Mouse (Mus musculus) neural tube, embryonic 12.5 days (tissue): ENCODE measurements around the gene Dync1h1. TPM values are rescaled to one million over a fixed set of nuclear protein-coding genes. Genes with fewer than 3 reads are reported as not detected.
"Not testable (repeated sequence)": the region's sequence is repeated elsewhere in the genome, so short reads cannot be mapped to it uniquely, and the experiment has no call there.

ENCODE experiments used
- ATAC-seq: fragments of 200-750 bp; cut with Nextera tagmentation; 2 replicates; pipeline ENCODE4 v1.8.0; 2017; ENCODE audit warnings: low read depth, mild to moderate bottlenecking, moderate TSS enrichment, moderate library complexity; ENCODE audit not compliant: low FRiP score
- H3K27ac ChIP-seq: fragments of 300-500 bp; sonication (generic); 2 replicates; pipeline ENCODE4 v1.5.1; 2016
- H3K27me3 ChIP-seq: fragments of 300-500 bp; sonication (generic); replicated peaks from 2 replicates; pipeline ENCODE4 v1.6.1; 2016; ENCODE audit warnings: mild to moderate bottlenecking
- H3K36me3 ChIP-seq: fragments of 300-500 bp; sonication (generic); 2 replicates; pipeline ENCODE4 v1.6.1; 2016; ENCODE audit warnings: mild to moderate bottlenecking
- H3K4me1 ChIP-seq: fragments of 300-500 bp; sonication (generic); 2 replicates; pipeline ENCODE4 v1.6.1; 2016
- H3K4me2 ChIP-seq: fragments of 300-500 bp; sonication (generic); replicated peaks from 2 replicates; pipeline ENCODE4 v1.6.1; 2016; ENCODE audit warnings: mild to moderate bottlenecking
- H3K4me3 ChIP-seq: fragments of 300-500 bp; sonication (generic); 2 replicates; pipeline ENCODE4 v1.5.1; 2016
- H3K9ac ChIP-seq: fragments of 300-500 bp; sonication (generic); 2 replicates; pipeline ENCODE4 v1.6.1; 2016; ENCODE audit warnings: mild to moderate bottlenecking
- H3K9me3 ChIP-seq: fragments of 300-500 bp; sonication (generic); 2 replicates; pipeline ENCODE4 v1.6.1; 2016; ENCODE audit warnings: mild to moderate bottlenecking
- WGBS: fragments of 180-500 bp; shearing (Covaris S2); methylation state at CpG from one replicate; pipeline ENCODE4 v1.1.7; 2016; 5-methylcytosine and 5-hydroxymethylcytosine counted together
- polyA plus RNA-seq: library from polyadenylated mRNA; unstranded; fragments of >200 nt; fragmentation: Nextera tagmentation; extraction: Ambion mirVana; gene quantifications from 2 replicates; pipeline ENCODE4 v1.2.1, GENCODE M21; 2016

The Dync1h1 gene
- polyA plus RNA-seq, 1 experiment from 2014 or later: 86.6 TPM

DNA sequence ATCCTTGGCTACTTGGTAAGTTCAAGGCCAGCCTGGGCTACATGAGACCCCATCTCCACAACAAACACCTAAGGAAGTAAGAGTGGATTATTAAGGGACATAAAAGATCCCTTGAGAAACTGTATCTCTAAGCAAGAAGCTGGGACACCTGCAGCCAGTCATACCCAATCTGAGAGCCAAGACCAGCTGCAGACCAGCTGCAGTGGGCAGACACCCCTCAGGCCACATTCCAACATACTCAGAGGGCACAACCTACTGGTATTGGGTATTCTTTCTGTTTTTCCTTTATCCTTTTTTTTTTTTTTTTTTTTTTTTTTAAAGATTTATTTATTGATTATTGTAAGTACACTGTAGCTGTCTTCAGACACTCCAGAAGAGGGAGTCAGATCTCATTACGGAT is 82.3 kb downstream of the Dync1h1 start:
- Histone ChIP-seq H3K27me3 (no peaks in the 10 kb centered on the region), H3K36me3 (peaks cover 22% of the 10 kb centered on the region), H3K4me3 (no peak overlapping the region), H3K4me2 (no peak overlapping the region), H3K4me1 (peaks cover 2% of the 10 kb centered on the region; the same call in 1 of the 2 replicates), H3K9me3 (no peaks in the 10 kb centered on the region), H3K27ac (no peak overlapping the region), H3K9ac (no peak overlapping the region)
- ATAC-seq: no peak
- no CpG with 5 or more reads among the region's 1 CpGs for WGBS

- Histone ChIP-seq H3K4me1 (no peaks in the 10 kb centered on the region), H3K4me3 (no peak overlapping the region), H3K9ac (no peak overlapping the region), H3K27ac (no peak overlapping the region), H3K4me2 (no peak overlapping the region), H3K36me3 (peaks cover 57% of the 10 kb centered on the region), H3K27me3 (no peaks in the 10 kb centered on the region), H3K9me3 (no peaks in the 10 kb centered on the region)
- no peak for ATAC-seq
- 84% methylated on average over 12 of the region's 12 CpGs for WGBS
Observed at GRCm38 (mm10) chr12:110687894-110688734, 86.9 kb downstream of the Dync1h1 start.

DNA sequence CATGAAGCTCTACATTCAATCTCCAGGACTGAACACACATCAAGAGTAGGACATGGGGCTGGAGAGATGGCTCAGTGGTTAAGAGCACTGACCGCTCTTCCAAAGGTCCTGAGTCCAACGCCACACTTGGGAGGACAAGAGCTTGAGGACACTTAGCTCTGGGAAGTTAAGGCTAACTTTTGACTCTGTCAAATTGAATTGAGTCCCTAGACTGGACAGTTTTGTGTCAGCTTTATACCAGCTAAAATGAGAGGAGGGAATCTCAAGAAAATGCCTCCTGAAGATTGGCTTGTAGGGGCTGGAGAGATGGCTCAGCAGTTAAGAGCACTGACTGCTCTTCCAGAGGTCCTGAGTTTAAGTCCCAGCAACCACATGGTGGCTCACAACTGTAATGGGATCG is 87.7 kb downstream of the Dync1h1 start:
- H3K4me1 ChIP-seq, H3K9me3 ChIP-seq, H3K4me2 ChIP-seq, H3K4me3 ChIP-seq, H3K27me3 ChIP-seq, ATAC-seq, H3K9ac ChIP-seq, H3K27ac ChIP-seq: not testable (repeated sequence)
- peaks cover 62% of the 10 kb centered on the region for H3K36me3 ChIP-seq
- WGBS: 96% methylated on average over 3 of the region's 3 CpGs

GRCm38 (mm10) chr12:110689919-110690643 is 88.8 kb downstream of the Dync1h1 start:
- Histone ChIP-seq H3K9me3 (no peaks in the 10 kb centered on the region), H3K4me3 (no peak overlapping the region), H3K36me3 (peaks cover 70% of the 10 kb centered on the region), H3K4me1 (peaks cover 8% of the 10 kb centered on the region), H3K27ac (no peak overlapping the region), H3K9ac (no peak overlapping the region), H3K4me2 (no peak overlapping the region), H3K27me3 (no peaks in the 10 kb centered on the region)
- WGBS: 90% methylated on average over 6 of the region's 6 CpGs
- no peak for ATAC-seq

DNA sequence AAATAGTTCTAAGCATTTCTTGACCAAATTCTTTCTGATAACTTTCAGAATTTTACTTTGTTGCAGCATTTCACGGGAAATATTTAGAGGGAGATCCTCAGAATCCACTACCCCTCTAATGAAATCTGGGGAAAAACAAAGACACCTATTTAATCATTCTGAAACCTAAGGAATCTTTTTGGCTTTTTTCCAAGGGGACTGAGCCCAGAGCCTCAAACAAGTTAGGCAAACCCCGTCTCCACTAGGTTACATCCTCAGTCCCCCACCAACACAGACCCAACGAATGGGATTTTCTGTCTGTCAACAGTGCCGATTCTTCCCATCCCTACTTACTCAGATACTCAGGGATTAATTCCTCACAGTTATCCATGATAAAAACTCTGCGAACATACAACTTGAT is 92.1 kb downstream of the Dync1h1 start:
- not testable (repeated sequence) for H3K4me3 ChIP-seq, ATAC-seq, H3K27ac ChIP-seq, H3K9me3 ChIP-seq, H3K9ac ChIP-seq, H3K4me2 ChIP-seq, H3K27me3 ChIP-seq
- Histone ChIP-seq H3K4me1 (peaks cover 12% of the 10 kb centered on the region), H3K36me3 (peaks cover 49% of the 10 kb centered on the region)
- WGBS: 83% methylated on average over 5 of the region's 5 CpGs

- ATAC-seq: peak; percentile 65
- peaks cover 12% of the 10 kb centered on the region for H3K4me1 ChIP-seq
Observed at GRCm38 (mm10) chr12:110695676-110696171, 94.5 kb downstream of the Dync1h1 start.

GRCm38 (mm10) chr12:110696173-110696974 is 95.1 kb downstream of the Dync1h1 start:
- Histone ChIP-seq H3K9ac (peak overlapping the region; percentile 100), H3K27me3 (no peaks in the 10 kb centered on the region), H3K4me3 (peak overlapping the region; percentile 97), H3K27ac (peak overlapping the region; percentile 92), H3K4me1 (peaks cover 12% of the 10 kb centered on the region), H3K9me3 (no peaks in the 10 kb centered on the region), H3K36me3 (peaks cover 25% of the 10 kb centered on the region), H3K4me2 (peak overlapping the region; percentile 66)
- under 1% methylated on average over 89 of the region's 89 CpGs for WGBS
- ATAC-seq: peak; percentile 94

More at GRCm38 (mm10) chr12:110695676-110696171, 94.5 kb downstream of the Dync1h1 start:
- WGBS: under 1% methylated on average over 55 of the region's 55 CpGs
- Histone ChIP-seq H3K36me3 (peaks cover 26% of the 10 kb centered on the region), H3K9me3 (no peaks in the 10 kb centered on the region), H3K27ac (peak overlapping the region; percentile 92), H3K4me3 (peak overlapping the region; percentile 97), H3K27me3 (no peaks in the 10 kb centered on the region), H3K4me2 (peak overlapping the region; percentile 66), H3K9ac (peak overlapping the region; percentile 100)

DNA sequence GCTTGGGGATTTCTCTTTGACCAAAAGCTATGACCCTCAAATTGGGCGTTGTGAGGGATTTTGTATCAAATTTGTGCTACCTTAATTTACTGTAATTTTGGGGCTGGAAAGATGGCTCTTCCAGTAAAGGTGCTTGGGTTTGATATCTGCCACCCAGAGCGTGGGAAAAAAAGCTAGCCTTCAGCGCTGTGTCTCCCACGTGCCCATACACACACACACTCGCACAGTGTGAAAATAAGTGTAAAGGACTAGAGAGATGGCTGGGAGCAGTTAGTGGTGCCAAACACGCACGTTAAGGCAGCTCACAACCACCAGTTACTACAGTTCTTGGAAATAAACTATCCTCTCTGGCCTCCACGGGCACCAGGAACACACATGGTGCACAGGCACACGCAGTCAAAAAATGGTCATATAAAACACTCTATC is 95.7 kb downstream of the Dync1h1 start:
- ATAC-seq: 0 out of 2 replicates have a peak, but pooled peaks have one; percentile 30
- Histone ChIP-seq H3K9ac (peak overlapping the region; percentile 70), H3K4me3 (peak overlapping the region; percentile 97), H3K27ac (no peak overlapping the region), H3K4me1 (peaks cover 12% of the 10 kb centered on the region), H3K36me3 (peaks cover 20% of the 10 kb centered on the region), H3K4me2 (peak overlapping the region; percentile 66), H3K9me3 (no peaks in the 10 kb centered on the region), H3K27me3 (no peaks in the 10 kb centered on the region)
- WGBS: 54% methylated on average over 9 of the region's 9 CpGs

DNA sequence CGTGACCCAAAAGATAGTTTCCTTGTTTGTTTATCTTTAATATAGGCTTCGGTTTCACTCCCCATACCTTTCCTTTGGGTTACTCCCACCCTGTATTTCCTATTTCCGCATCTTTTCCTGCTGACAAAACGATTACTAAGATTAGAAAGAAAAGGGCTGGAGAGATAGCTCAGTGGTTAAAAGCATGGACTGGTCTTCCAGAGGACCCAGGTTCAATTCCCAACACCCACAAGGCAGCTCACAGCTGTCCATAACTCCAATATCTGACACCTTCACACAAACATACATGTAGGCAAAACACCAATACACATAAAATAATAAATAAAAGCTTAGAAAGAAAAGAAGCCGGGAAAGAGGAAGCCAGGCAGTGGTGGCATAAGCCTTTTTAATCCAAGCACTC is 96.2 kb downstream of the Dync1h1 start:
- H3K4me2 ChIP-seq: no peak overlapping the region
- H3K4me3 ChIP-seq: no peak overlapping the region
- no peak overlapping the region for H3K27ac ChIP-seq
- WGBS: 73% methylated on average over 5 of the region's 5 CpGs
- ATAC-seq: no peak
- H3K27me3 ChIP-seq: no peaks in the 10 kb centered on the region
- peaks cover 12% of the 10 kb centered on the region for H3K4me1 ChIP-seq
- H3K9ac ChIP-seq: no peak overlapping the region
- peaks cover 18% of the 10 kb centered on the region for H3K36me3 ChIP-seq
- no peaks in the 10 kb centered on the region for H3K9me3 ChIP-seq

DNA sequence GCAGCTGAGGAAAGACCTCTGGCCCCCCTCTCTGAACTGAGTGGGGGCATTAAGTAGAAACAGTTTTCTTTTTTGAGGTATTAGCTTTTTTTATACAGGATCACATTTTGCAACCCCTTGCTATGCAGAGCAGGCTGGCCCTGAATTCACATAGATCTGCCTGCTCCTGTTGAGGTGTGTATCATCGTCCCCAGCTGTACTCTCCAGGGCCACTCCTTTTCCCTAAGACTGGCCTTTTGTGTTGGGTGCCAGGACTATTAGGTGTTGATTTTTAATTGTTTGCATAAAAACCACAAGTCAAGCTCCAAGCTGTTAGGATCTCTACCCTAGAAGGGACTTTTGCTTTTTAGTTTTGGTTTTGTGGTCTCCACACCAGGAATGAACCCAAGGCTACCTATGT is 96.8 kb downstream of the Dync1h1 start:
- Histone ChIP-seq H3K4me1 (peaks cover 12% of the 10 kb centered on the region), H3K27me3 (no peaks in the 10 kb centered on the region), H3K4me2 (no peak overlapping the region), H3K9ac (no peak overlapping the region), H3K9me3 (no peaks in the 10 kb centered on the region), H3K27ac (no peak overlapping the region), H3K4me3 (no peak overlapping the region), H3K36me3 (peaks cover 13% of the 10 kb centered on the region)
- 80% methylated on average over 1 of the region's 1 CpGs for WGBS
- no peak for ATAC-seq

- Histone ChIP-seq H3K4me2 (0 out of 2 replicates have a peak overlapping the region, but pooled peaks have one; percentile 5), H3K4me3 (no peak overlapping the region), H3K27me3 (no peaks in the 10 kb centered on the region), H3K9me3 (no peaks in the 10 kb centered on the region), H3K36me3 (peaks cover 10% of the 10 kb centered on the region), H3K9ac (no peak overlapping the region), H3K4me1 (peaks cover 12% of the 10 kb centered on the region), H3K27ac (no peak overlapping the region)
- ATAC-seq: no peak
- WGBS: 46% methylated on average over 15 of the region's 15 CpGs
Observed at GRCm38 (mm10) chr12:110698523-110699170, 97.4 kb downstream of the Dync1h1 start.
